In genomic region chr17:27001889-27002288, GRCm38 (mm10) we compare ENCODE assay signal across 10 mouse cellular contexts. TPM values are rescaled to one million over a fixed set of nuclear protein-coding genes. Genes with fewer than 3 reads are reported as not detected.
A peak's percentile ranks its signal among the peaks of the same experiment; 100 is the strongest.
DNase-seq lines count a peak whose midpoint lies in the region; TF ChIP-seq lines count a peak whose summit lies in the region.
"Had no signal": no experiment of that assay in that cellular context is flagged by ENCODE, and none has a peak within 500 bp of the region (broad histone marks: within the 10 kb centered on the region; RNA-seq: fewer than 3 reads in every experiment).

No protein-coding gene starts in this region.

- no peaks in the 10 kb centered on the region for H3K36me3 ChIP-seq in ES-Bruce4 (ENCODE audit: control insufficient read depth, insufficient read depth, low read length, poor library complexity, severe bottlenecking)
- H3K36me3 ChIP-seq: heart, embryonic 13.5 days had no signal

- no peak overlapping the region for H3K9ac ChIP-seq in ES-Bruce4 (ENCODE audit: low read depth, poor library complexity, severe bottlenecking)
- H3K9ac ChIP-seq: heart, embryonic 13.5 days; neural tube, embryonic 12.5 days had no signal

- no peak overlapping the region for H3K4me3 ChIP-seq in ES-Bruce4 (ENCODE audit: low read depth, low read length)
- H3K4me3 ChIP-seq: heart, embryonic 13.5 days; neural tube, embryonic 12.5 days had no signal

- TF ChIP-seq EP300 in ES-Bruce4 (IDR thresholded peaks at IDR 0.05; ENCODE audit: insufficient read depth, low read depth, low read length): no peak

- no peaks in the 10 kb centered on the region for H3K27me3 ChIP-seq in ES-Bruce4 (ENCODE audit: control insufficient read depth, insufficient read depth, low read length, poor library complexity, severe bottlenecking)
- H3K27me3 ChIP-seq: neural tube, embryonic 12.5 days had no signal

- DNase-seq in kidney, postnatal 4 days: peak; percentile 41 to 43
- DNase-seq in kidney, postnatal 14 days: no peak
- DNase-seq in brain, embryonic 14.5 days (ENCODE audit: low read depth): no peak
- DNase-seq in retina, embryonic 14.5 days (ENCODE audit: low spot score): peak; percentile 29
- no peak for DNase-seq in embryo, embryonic 10 days (ENCODE audit: low spot score)
- DNase-seq in right cerebral cortex, postnatal 36 days (ENCODE audit: low spot score in 2 of 2): no peak
- DNase-seq: cerebellum, adult 9-10 months had no signal

- H3K9me3 ChIP-seq in ES-Bruce4 (replicated peaks; ENCODE audit: control insufficient read depth, insufficient read depth, low read length, poor library complexity, severe bottlenecking): no peaks in the 10 kb centered on the region
- H3K9me3 ChIP-seq: heart, embryonic 13.5 days; neural tube, embryonic 12.5 days had no signal

- H3K4me1 ChIP-seq in ES-Bruce4 (ENCODE audit: control insufficient read depth, insufficient read depth, low read length): peaks cover 4% of the 10 kb centered on the region
- H3K4me1 ChIP-seq: neural tube, embryonic 12.5 days had no signal

- peak; percentile 72 for TF ChIP-seq CTCF in ES-Bruce4 (IDR thresholded peaks at IDR 0.05; ENCODE audit: low read depth, low read length)
- peak; percentile 63; the same call in 1 of the 2 replicates for TF ChIP-seq CTCF in brain, embryonic 14.5 days (IDR thresholded peaks at IDR 0.05; ENCODE audit: borderline replicate concordance, extremely low read depth, insufficient read depth, insufficient read length)

- H3K27ac ChIP-seq in ES-Bruce4 (ENCODE audit: insufficient read depth, low read length): no peak overlapping the region
- H3K27ac ChIP-seq: heart, embryonic 13.5 days; neural tube, embryonic 12.5 days had no signal

- TF ChIP-seq POLR2A in ES-Bruce4 (IDR thresholded peaks at IDR 0.05; ENCODE audit: insufficient read depth, low read length): no peak
- no peak for TF ChIP-seq POLR2A in brain, embryonic 14.5 days (IDR thresholded peaks at IDR 0.05; ENCODE audit: borderline replicate concordance, extremely low read depth, insufficient read depth, insufficient read length, poor library complexity, severe bottlenecking)

RNA-seq across cellular contexts. Expression of gene Bak1, which starts 26.9 kb away (rescaled TPM):
- 66.6 and 78.1 TPM in 2 replicates for polyA plus RNA-seq in ES-Bruce4 (2011; ENCODE audit: insufficient read depth, insufficient read length, low read depth, missing spikeins)
- 31.0 and 35.1 TPM in 2 replicates for polyA plus RNA-seq in brain, embryonic 14.5 days (2012; rRNA removed)

RNA-seq across cellular contexts. Expression of gene Zbtb9, which starts 28.9 kb away (rescaled TPM):
- polyA plus RNA-seq in ES-Bruce4 (2011; ENCODE audit: insufficient read depth, insufficient read length, low read depth, missing spikeins): 11.0 and 12.4 TPM in 2 replicates
- polyA plus RNA-seq in brain, embryonic 14.5 days (2012; rRNA removed): 22.9 and 25.1 TPM in 2 replicates

RNA-seq across cellular contexts. Expression of gene Itpr3, which starts 55.2 kb away (rescaled TPM):
- polyA plus RNA-seq in ES-Bruce4 (2011; ENCODE audit: insufficient read depth, insufficient read length, low read depth, missing spikeins): 17.2 and 21.9 TPM in 2 replicates
- 1.4 and 3.4 TPM in 2 replicates for polyA plus RNA-seq in brain, embryonic 14.5 days (2012; rRNA removed)

Comparison
In these comparisons a context has a peak if more than half of its experiments do, and no peak if none do; other contexts are left out.
1. DNase-seq: peak in kidney, postnatal 4 days (2 of 2) and retina, embryonic 14.5 days (single experiment); none in kidney, postnatal 14 days (single experiment), brain, embryonic 14.5 days (single experiment), embryo, embryonic 10 days (single experiment) and right cerebral cortex, postnatal 36 days (0 of 2).